Mouse (Mus musculus): ENCODE measurements around the gene Arrb1. TPM values are rescaled to one million over a fixed set of nuclear protein-coding genes. Genes with fewer than 3 reads are reported as not detected.

Gene Arrb1
- polyA plus RNA-seq, 1 experiment: 29.6 TPM

DNA sequence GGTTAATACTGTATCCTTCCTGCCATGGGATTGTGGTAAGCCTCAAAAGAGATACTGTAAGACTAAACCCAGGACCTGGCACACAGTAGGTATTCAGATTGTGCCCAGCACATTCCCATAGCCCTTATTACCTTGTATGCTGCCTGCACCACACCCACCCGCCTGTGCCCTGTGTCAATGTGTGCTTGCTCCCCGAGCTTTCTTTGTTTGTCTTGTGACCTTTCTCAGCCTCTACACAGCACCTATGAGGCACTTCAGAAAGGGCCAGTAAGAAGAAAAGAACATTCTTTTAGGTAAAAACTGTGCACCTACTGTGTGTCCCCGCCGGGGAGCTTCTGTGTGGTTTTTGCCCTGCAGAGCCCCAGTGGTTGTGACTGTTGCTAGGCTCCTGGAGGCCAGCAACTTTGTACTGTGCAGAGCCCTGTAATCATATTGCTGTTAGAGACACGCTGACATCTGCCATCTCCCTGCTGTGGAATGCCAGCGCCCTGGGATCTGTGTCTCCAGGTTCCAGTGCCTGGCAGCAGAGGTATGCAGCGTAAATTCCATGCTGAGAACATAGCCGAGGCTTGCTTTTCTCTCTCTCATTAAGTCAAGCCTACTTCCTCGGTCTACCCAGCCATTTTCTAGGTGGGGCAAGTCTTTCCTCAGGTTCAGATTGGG is 18.1 kb downstream of the Arrb1 start:
- peaks cover 2% of the 10 kb centered on the region; the same call in 1 of the 2 replicates for H3K4me1 ChIP-seq (replicated peaks; ENCODE audit: control insufficient read depth, insufficient read depth, low read length)
- no peak for TF ChIP-seq POLR2A (IDR thresholded peaks at IDR 0.05; ENCODE audit: control insufficient read depth, extremely low read depth, insufficient read depth, low read length, poor library complexity)
- TF ChIP-seq CTCF (IDR thresholded peaks at IDR 0.05; ENCODE audit: borderline replicate concordance, control insufficient read depth, extremely low read depth, insufficient read depth, low read length, poor library complexity): no peak
- DNase-seq: no peak
- no peaks in the 10 kb centered on the region for H3K27me3 ChIP-seq (ENCODE audit: control insufficient read depth, insufficient read depth, low read length)
- H3K27ac ChIP-seq (ENCODE audit: control insufficient read depth, insufficient read depth, low read length): no peak overlapping the region
- 87% methylated on average over 9 of the region's 9 CpGs for WGBS
- H3K4me3 ChIP-seq (ENCODE audit: control insufficient read depth, insufficient read depth, low read length): no peak overlapping the region
- H3K36me3 ChIP-seq (ENCODE audit: control insufficient read depth, insufficient read depth, low read length): no peaks in the 10 kb centered on the region

DNA sequence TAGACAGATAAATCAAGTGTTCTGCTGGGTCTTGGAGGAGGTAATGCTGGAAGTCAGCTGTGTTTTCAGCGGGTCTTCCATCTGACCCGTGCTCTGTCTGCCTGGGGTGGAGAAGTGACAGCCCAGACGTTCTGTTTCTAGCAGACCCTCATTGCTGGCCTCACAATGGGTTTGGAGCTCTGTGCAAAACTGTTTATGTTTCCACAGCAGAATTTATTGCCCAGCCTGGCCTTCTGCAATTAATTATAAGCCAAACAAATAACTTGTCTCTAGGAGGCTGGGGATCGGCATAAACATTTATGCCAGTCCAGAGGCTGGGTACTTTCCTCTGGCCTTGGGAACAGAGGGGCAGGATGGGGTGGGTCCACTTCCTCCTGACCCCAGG is 18.6 kb downstream of the Arrb1 start:
- 78% methylated on average over 4 of the region's 4 CpGs for WGBS
- H3K27ac ChIP-seq (ENCODE audit: control insufficient read depth, insufficient read depth, low read length): no peak overlapping the region
- peaks cover 2% of the 10 kb centered on the region; the same call in 1 of the 2 replicates for H3K4me1 ChIP-seq (replicated peaks; ENCODE audit: control insufficient read depth, insufficient read depth, low read length)

DNA sequence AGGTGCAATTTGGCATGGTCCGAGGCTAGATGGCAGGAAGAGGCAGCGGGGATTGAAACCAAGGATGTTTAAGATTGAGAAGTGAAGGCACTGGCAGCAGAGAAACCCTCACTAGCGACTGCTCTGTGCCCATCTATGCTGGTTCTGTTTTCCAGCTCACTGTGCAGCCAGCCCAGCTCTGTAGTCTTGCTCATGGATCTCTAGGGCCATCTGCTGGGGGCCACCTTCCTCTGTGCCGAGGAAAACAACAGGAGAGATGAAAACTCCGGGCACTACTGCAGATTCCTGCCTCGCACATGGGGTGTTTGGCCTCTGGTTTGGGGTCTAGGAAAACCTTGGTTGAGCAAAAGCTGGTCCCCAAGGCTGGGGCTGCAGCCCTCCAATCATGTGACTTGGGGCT is 20.6 kb downstream of the Arrb1 start:
- WGBS: 39% methylated on average over 6 of the region's 6 CpGs
- no peaks in the 10 kb centered on the region for H3K36me3 ChIP-seq (ENCODE audit: control insufficient read depth, insufficient read depth, low read length)
- H3K27ac ChIP-seq (ENCODE audit: control insufficient read depth, insufficient read depth, low read length): no peak overlapping the region
- H3K4me3 ChIP-seq (ENCODE audit: control insufficient read depth, insufficient read depth, low read length): no peak overlapping the region
- no peaks in the 10 kb centered on the region for H3K27me3 ChIP-seq (ENCODE audit: control insufficient read depth, insufficient read depth, low read length)
- 0 out of 2 replicates have a peak, but pooled peaks cover 5% of the 10 kb centered on the region for H3K4me1 ChIP-seq (replicated peaks; ENCODE audit: control insufficient read depth, insufficient read depth, low read length)
- TF ChIP-seq CTCF (IDR thresholded peaks at IDR 0.05; ENCODE audit: borderline replicate concordance, control insufficient read depth, extremely low read depth, insufficient read depth, low read length, poor library complexity) (peak; percentile 78; the same call in 1 of the 2 replicates), POLR2A (IDR thresholded peaks at IDR 0.05; ENCODE audit: control insufficient read depth, extremely low read depth, insufficient read depth, low read length, poor library complexity) (no peak)
- DNase-seq: peak; percentile 51

More for the DNA sequence above, 18.6 kb downstream of the Arrb1 start:
- DNase-seq: no peak
- no peaks in the 10 kb centered on the region for H3K36me3 ChIP-seq (ENCODE audit: control insufficient read depth, insufficient read depth, low read length)
- no peak for TF ChIP-seq POLR2A (IDR thresholded peaks at IDR 0.05; ENCODE audit: control insufficient read depth, extremely low read depth, insufficient read depth, low read length, poor library complexity)
- TF ChIP-seq CTCF (IDR thresholded peaks at IDR 0.05; ENCODE audit: borderline replicate concordance, control insufficient read depth, extremely low read depth, insufficient read depth, low read length, poor library complexity): no peak
- no peaks in the 10 kb centered on the region for H3K27me3 ChIP-seq (ENCODE audit: control insufficient read depth, insufficient read depth, low read length)
- H3K4me3 ChIP-seq (ENCODE audit: control insufficient read depth, insufficient read depth, low read length): no peak overlapping the region

GRCm38 (mm10) chr7:99559091-99559490 is 23.8 kb downstream of the Arrb1 start:
- Histone ChIP-seq H3K27me3 (ENCODE audit: control insufficient read depth, insufficient read depth, low read length) (no peaks in the 10 kb centered on the region), H3K4me3 (ENCODE audit: control insufficient read depth, insufficient read depth, low read length) (no peak overlapping the region), H3K27ac (ENCODE audit: control insufficient read depth, insufficient read depth, low read length) (no peak overlapping the region), H3K36me3 (ENCODE audit: control insufficient read depth, insufficient read depth, low read length) (no peaks in the 10 kb centered on the region), H3K4me1 (replicated peaks; ENCODE audit: control insufficient read depth, insufficient read depth, low read length) (0 out of 2 replicates have a peak, but pooled peaks cover 5% of the 10 kb centered on the region)
- DNase-seq: no peak
- 87% methylated on average over 11 of the region's 11 CpGs for WGBS
- TF ChIP-seq POLR2A (IDR thresholded peaks at IDR 0.05; ENCODE audit: control insufficient read depth, extremely low read depth, insufficient read depth, low read length, poor library complexity) (no peak), CTCF (IDR thresholded peaks at IDR 0.05; ENCODE audit: borderline replicate concordance, control insufficient read depth, extremely low read depth, insufficient read depth, low read length, poor library complexity) (no peak)

GRCm38 (mm10) chr7:99562478-99562877 is 27.2 kb downstream of the Arrb1 start:
- DNase-seq: no peak
- H3K27ac ChIP-seq (ENCODE audit: control insufficient read depth, insufficient read depth, low read length): no peak overlapping the region
- H3K4me1 ChIP-seq (replicated peaks; ENCODE audit: control insufficient read depth, insufficient read depth, low read length): 0 out of 2 replicates have a peak, but pooled peaks cover 3% of the 10 kb centered on the region
- no peaks in the 10 kb centered on the region for H3K36me3 ChIP-seq (ENCODE audit: control insufficient read depth, insufficient read depth, low read length)
- no peaks in the 10 kb centered on the region for H3K27me3 ChIP-seq (ENCODE audit: control insufficient read depth, insufficient read depth, low read length)
- no peak overlapping the region for H3K4me3 ChIP-seq (ENCODE audit: control insufficient read depth, insufficient read depth, low read length)
- 54% methylated on average over 5 of the region's 5 CpGs for WGBS
- TF ChIP-seq POLR2A (IDR thresholded peaks at IDR 0.05; ENCODE audit: control insufficient read depth, extremely low read depth, insufficient read depth, low read length, poor library complexity) (no peak), CTCF (IDR thresholded peaks at IDR 0.05; ENCODE audit: borderline replicate concordance, control insufficient read depth, extremely low read depth, insufficient read depth, low read length, poor library complexity) (no peak)

DNA sequence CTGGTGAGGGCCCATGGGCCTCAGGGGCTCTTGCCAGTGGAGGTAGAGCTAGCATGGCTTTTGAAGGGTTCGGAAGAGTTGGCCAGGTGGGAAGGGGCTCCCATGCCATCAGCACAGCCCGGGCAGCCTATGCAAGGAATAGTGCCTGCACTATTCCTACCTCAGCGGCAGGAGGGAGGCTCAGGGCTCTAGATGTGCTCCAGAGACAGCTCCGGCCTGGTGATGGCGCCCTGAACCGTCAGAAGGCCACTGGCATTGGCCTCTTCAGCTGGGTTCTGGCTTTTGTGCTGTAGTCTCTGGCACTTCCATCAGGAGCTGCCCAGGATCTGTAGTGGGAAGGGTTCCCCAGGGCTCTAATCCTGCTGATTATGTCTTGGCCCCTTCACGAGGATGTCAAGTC is 28.0 kb downstream of the Arrb1 start:
- no peak for DNase-seq
- WGBS: 93% methylated on average over 7 of the region's 7 CpGs
- Histone ChIP-seq H3K4me3 (ENCODE audit: control insufficient read depth, insufficient read depth, low read length) (no peak overlapping the region), H3K36me3 (ENCODE audit: control insufficient read depth, insufficient read depth, low read length) (no peaks in the 10 kb centered on the region), H3K27ac (ENCODE audit: control insufficient read depth, insufficient read depth, low read length) (no peak overlapping the region), H3K27me3 (ENCODE audit: control insufficient read depth, insufficient read depth, low read length) (no peaks in the 10 kb centered on the region), H3K4me1 (replicated peaks; ENCODE audit: control insufficient read depth, insufficient read depth, low read length) (0 out of 2 replicates have a peak, but pooled peaks cover 3% of the 10 kb centered on the region)
- TF ChIP-seq CTCF (IDR thresholded peaks at IDR 0.05; ENCODE audit: borderline replicate concordance, control insufficient read depth, extremely low read depth, insufficient read depth, low read length, poor library complexity) (no peak), POLR2A (IDR thresholded peaks at IDR 0.05; ENCODE audit: control insufficient read depth, extremely low read depth, insufficient read depth, low read length, poor library complexity) (no peak)
